8 mouse cellular contexts compared by ENCODE assay signal in the genomic region with DNA sequence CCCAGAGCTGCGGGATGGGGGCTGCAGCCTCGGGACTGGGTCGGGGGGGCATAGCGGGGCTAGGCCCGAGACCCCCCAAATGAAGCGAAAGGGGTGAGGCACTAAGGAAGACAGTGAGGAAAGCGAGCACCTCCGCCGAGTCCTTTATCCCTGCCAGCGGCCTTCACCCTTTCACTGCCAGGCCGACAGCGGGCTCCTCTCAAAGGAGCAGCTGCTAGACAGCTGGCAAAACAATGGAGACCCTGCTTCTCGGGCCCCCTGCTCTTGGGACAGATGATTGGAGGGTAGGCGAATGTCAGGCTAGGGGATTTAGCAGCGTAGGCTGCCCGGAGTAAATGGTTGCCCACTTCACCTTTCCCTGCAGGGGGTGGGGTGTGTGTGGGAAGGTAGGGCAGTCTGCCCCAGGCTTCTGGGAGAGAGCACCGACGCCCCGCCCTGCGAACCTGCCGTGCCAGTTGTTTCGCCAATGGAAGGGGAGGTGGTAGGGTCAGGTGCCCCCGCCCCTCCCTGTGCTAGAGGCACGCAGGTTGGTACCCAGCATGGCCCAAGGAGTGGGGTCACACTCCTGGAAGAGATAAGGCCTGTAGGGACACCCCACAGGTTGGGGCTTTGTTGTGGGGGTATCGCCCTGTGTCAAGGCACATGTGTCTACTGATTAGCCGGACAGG. TPM values are rescaled to one million over a fixed set of nuclear protein-coding genes. Genes with fewer than 3 reads are reported as not detected.
DNase-seq lines count a peak whose midpoint lies in the region; ATAC-seq and TF ChIP-seq lines count a peak whose summit lies in the region.

No protein-coding gene starts in this region.

- H3K4me1 ChIP-seq in thymus, adult 2 months (replicated peaks; ENCODE audit: control insufficient read depth, insufficient read depth, low read length), result peaks cover 33% of the 10 kb centered on the region
- H3K4me1 ChIP-seq in heart, adult 2 months (ENCODE audit: control insufficient read depth, insufficient read depth, low read length), result peaks cover 12% of the 10 kb centered on the region
- peaks cover 44% of the 10 kb centered on the region for H3K4me1 ChIP-seq in liver, embryonic 16.5 days (ENCODE audit: control insufficient read depth, low read depth, low read length)
- H3K4me1 ChIP-seq in neural tube, embryonic 13.5 days (replicated peaks), result peaks cover 40% of the 10 kb centered on the region

- ATAC-seq in liver, embryonic 16.5 days (ENCODE audit: low read depth), result peak; percentile 57
- ATAC-seq in neural tube, embryonic 13.5 days (ENCODE audit: low read depth), result peak; percentile 76

- H3K36me3 ChIP-seq in thymus, adult 2 months (ENCODE audit: control insufficient read depth, insufficient read depth, low read length), result no peaks in the 10 kb centered on the region
- no peaks in the 10 kb centered on the region for H3K36me3 ChIP-seq in heart, adult 2 months (ENCODE audit: control insufficient read depth, insufficient read depth, low read length)
- no peaks in the 10 kb centered on the region for H3K36me3 ChIP-seq in liver, embryonic 16.5 days (ENCODE audit: control insufficient read depth, insufficient read depth)
- H3K36me3 ChIP-seq in neural tube, embryonic 13.5 days, result no peaks in the 10 kb centered on the region

- TF ChIP-seq EP300 in heart, adult 2 months (IDR thresholded peaks at IDR 0.05; ENCODE audit: insufficient read depth, low read depth, low read length), result no peak

- H3K4me3 ChIP-seq in thymus, adult 2 months (ENCODE audit: control insufficient read depth, insufficient read depth, low read length), result peak overlapping the region; percentile 85
- H3K4me3 ChIP-seq in heart, adult 2 months, result peak overlapping the region; percentile 68
- peak overlapping the region; percentile 81 for H3K4me3 ChIP-seq in liver, embryonic 16.5 days (ENCODE audit: low read depth, low read length)
- H3K4me3 ChIP-seq in neural tube, embryonic 13.5 days, result peak overlapping the region; percentile 94

- intact Hi-C loops in heart, adult 2 months (cut with DNase I), result loop anchor here (1.0 to 2.0 kb wide), 2 partner anchors 27 to 52 kb away; no protein-coding TSS in a partner anchor

- TF ChIP-seq POLR2A in thymus, adult 2 months (IDR thresholded peaks at IDR 0.05; ENCODE audit: control insufficient read depth, extremely low read depth, insufficient read depth, low read length, poor library complexity), result 0 out of 2 replicates have a peak, but pooled peaks have one; percentile 38
- TF ChIP-seq POLR2A in heart, adult 2 months (IDR thresholded peaks at IDR 0.05; ENCODE audit: insufficient read depth, low read depth, low read length), result no peak

- peak overlapping the region; percentile 99 for H3K9ac ChIP-seq in heart, adult 2 months (ENCODE audit: low read depth, low read length)
- peak overlapping the region; percentile 96 for H3K9ac ChIP-seq in liver, embryonic 16.5 days (ENCODE audit: low read depth, low read length)
- peak overlapping the region; percentile 99 for H3K9ac ChIP-seq in neural tube, embryonic 13.5 days

- WGBS in thymus, adult 2 months, result 10% methylated on average over 26 of the region's 26 CpGs
- 8% methylated on average over 26 of the region's 26 CpGs for WGBS in heart, adult 2 months
- 3% methylated on average over 26 of the region's 26 CpGs for WGBS in liver, embryonic 16.5 days (ENCODE audit: insufficient replicate concordance)
- WGBS in neural tube, embryonic 13.5 days, result 4% methylated on average over 25 of the region's 26 CpGs

- H3K27me3 ChIP-seq in thymus, adult 2 months (ENCODE audit: control insufficient read depth, insufficient read depth, low read length), result no peaks in the 10 kb centered on the region
- no peaks in the 10 kb centered on the region for H3K27me3 ChIP-seq in heart, adult 2 months (ENCODE audit: control insufficient read depth, insufficient read depth, low read length)
- H3K27me3 ChIP-seq in liver, embryonic 16.5 days (ENCODE audit: control insufficient read depth, insufficient read depth, low read depth, low read length), result no peaks in the 10 kb centered on the region
- no peaks in the 10 kb centered on the region for H3K27me3 ChIP-seq in neural tube, embryonic 13.5 days

- H3K4me2 ChIP-seq in liver, embryonic 16.5 days (ENCODE audit: low read depth, low read length), result peak overlapping the region; percentile 96
- peak overlapping the region; percentile 81 for H3K4me2 ChIP-seq in neural tube, embryonic 13.5 days

- TF ChIP-seq CTCF in thymus, adult 2 months (IDR thresholded peaks at IDR 0.05; ENCODE audit: borderline replicate concordance, control insufficient read depth, extremely low read depth, insufficient read depth, low read length, poor library complexity), result no peak
- no peak for TF ChIP-seq CTCF in heart, adult 2 months (IDR thresholded peaks at IDR 0.05)

- no peak overlapping the region for H3K27ac ChIP-seq in thymus, adult 2 months (ENCODE audit: control insufficient read depth, insufficient read depth, low read length)
- H3K27ac ChIP-seq in heart, adult 2 months, result peak overlapping the region; percentile 95
- H3K27ac ChIP-seq in liver, embryonic 16.5 days (ENCODE audit: low read length), result peak overlapping the region; percentile 76
- H3K27ac ChIP-seq in neural tube, embryonic 13.5 days (replicated peaks), result peak overlapping the region; percentile 97

- no peaks in the 10 kb centered on the region for H3K9me3 ChIP-seq in liver, embryonic 16.5 days (replicated peaks; ENCODE audit: control insufficient read depth, low read length)
- no peaks in the 10 kb centered on the region for H3K9me3 ChIP-seq in neural tube, embryonic 13.5 days

- DNase-seq in thymus, adult 2 months, result peak; percentile 47
- no peak for DNase-seq in thymus, adult 18-20 months
- DNase-seq in cerebellum, postnatal 36 days, result peak; percentile 39 to 44
- DNase-seq in heart, adult 2 months, result peak; percentile 65 to 68
- peak; percentile 91 to 92 for DNase-seq in kidney, adult 8-10 months
- DNase-seq in thymus, postnatal 4 days, result peak; percentile 66

- peaks cover 2% of the 10 kb centered on the region for H3K79me2 ChIP-seq in heart, adult 2 months (replicated peaks; ENCODE audit: control insufficient read depth, insufficient read depth, low read length)

RNA-seq across cellular contexts. Expression of a gene that starts 0.8 kb away (rescaled TPM):
- polyA plus RNA-seq in thymus, adult 2 months (2012; rRNA removed), result 105 and 122 TPM in 2 replicates
- 100 to 1,000 TPM; 240 to 274 TPM for total RNA-seq in heart, adult 2 months (2021)
- polyA plus RNA-seq in heart, adult 2 months (2012; rRNA removed), result 98.6 and 107 TPM in 2 replicates
- 15.4 and 16.0 TPM in 2 replicates for polyA plus RNA-seq in liver, embryonic 16.5 days (2015; fragmentation: Nextera tagmentation; extraction: Ambion mirVana)
- polyA plus RNA-seq in neural tube, embryonic 13.5 days (2015; fragmentation: Nextera tagmentation; extraction: Ambion mirVana), result 43.2 and 44.2 TPM in 2 replicates

RNA-seq across cellular contexts. Expression of a gene that starts 23.7 kb away (rescaled TPM):
- not detected in 2 replicates for polyA plus RNA-seq in thymus, adult 2 months (2012; rRNA removed)
- not detected for total RNA-seq in heart, adult 2 months (2021)
- polyA plus RNA-seq in heart, adult 2 months (2012; rRNA removed), result not detected in 2 replicates
- polyA plus RNA-seq in liver, embryonic 16.5 days (2015; fragmentation: Nextera tagmentation; extraction: Ambion mirVana), result 0.51 and 0.81 TPM in 2 replicates
- 1.7 and 2.8 TPM in 2 replicates for polyA plus RNA-seq in neural tube, embryonic 13.5 days (2015; fragmentation: Nextera tagmentation; extraction: Ambion mirVana)

RNA-seq across cellular contexts. Expression of a gene that starts 38.7 kb away (rescaled TPM):
- 0.13 and 0.36 TPM in 2 replicates for polyA plus RNA-seq in thymus, adult 2 months (2012; rRNA removed)
- not detected for total RNA-seq in heart, adult 2 months (2021)
- polyA plus RNA-seq in heart, adult 2 months (2012; rRNA removed), result not detected in 2 replicates
- not detected in 2 replicates for polyA plus RNA-seq in liver, embryonic 16.5 days (2015; fragmentation: Nextera tagmentation; extraction: Ambion mirVana)
- 4.2 and 5.6 TPM in 2 replicates for polyA plus RNA-seq in neural tube, embryonic 13.5 days (2015; fragmentation: Nextera tagmentation; extraction: Ambion mirVana)

Comparison
In these comparisons a context has a peak if more than half of its experiments do, and no peak if none do; other contexts are left out.
1. DNase-seq: peak in thymus, adult 2 months (single experiment), cerebellum, postnatal 36 days (2 of 2), heart, adult 2 months (2 of 2), kidney, adult 8-10 months (2 of 2) and thymus, postnatal 4 days (single experiment); none in thymus, adult 18-20 months (0 of 2).
2. Peak in every context shown above with its lines, with median percentiles within 50 percentile points of each other: H3K4me3 ChIP-seq and H3K9ac ChIP-seq.